18 mouse cellular contexts compared by ENCODE assay signal in genomic region chr4:142420427-142420826, GRCm38 (mm10).
A peak's percentile ranks its signal among the peaks of the same experiment; 100 is the strongest.
DNase-seq lines count a peak whose midpoint lies in the region; ATAC-seq and TF ChIP-seq lines count a peak whose summit lies in the region.
"Had no signal": no experiment of that assay in that cellular context is flagged by ENCODE, and none has a peak within 500 bp of the region (broad histone marks: within the 10 kb centered on the region; RNA-seq: fewer than 3 reads in every experiment).

No protein-coding gene starts in this region.

- no peak overlapping the region for H3K9ac ChIP-seq in forebrain, embryonic 14.5 days (ENCODE audit: low read length)
- no peak overlapping the region for H3K9ac ChIP-seq in forebrain, postnatal 0 days
- H3K9ac ChIP-seq in hindbrain, embryonic 14.5 days: no peak overlapping the region
- H3K9ac ChIP-seq in hindbrain, embryonic 11.5 days (ENCODE audit: low read depth, low read length): no peak overlapping the region
- H3K9ac ChIP-seq in midbrain, embryonic 15.5 days: no peak overlapping the region
- H3K9ac ChIP-seq: heart, embryonic 15.5 days; intestine, embryonic 15.5 days had no signal

- WGBS in forebrain, embryonic 14.5 days: 27% methylated on average over 7 of the region's 7 CpGs
- 26% methylated on average over 7 of the region's 7 CpGs for WGBS in forebrain, postnatal 0 days
- 41% methylated on average over 7 of the region's 7 CpGs for WGBS in hindbrain, embryonic 14.5 days
- WGBS in hindbrain, embryonic 11.5 days: 62% methylated on average over 7 of the region's 7 CpGs
- 47% methylated on average over 7 of the region's 7 CpGs for WGBS in midbrain, embryonic 15.5 days
- 75% methylated on average over 7 of the region's 7 CpGs for WGBS in midbrain, embryonic 10.5 days

- H3K36me3 ChIP-seq in forebrain, embryonic 14.5 days (ENCODE audit: control insufficient read depth, insufficient read depth, low read length): no peaks in the 10 kb centered on the region
- no peaks in the 10 kb centered on the region for H3K36me3 ChIP-seq in forebrain, postnatal 0 days (ENCODE audit: insufficient read depth)
- H3K36me3 ChIP-seq in hindbrain, embryonic 14.5 days (replicated peaks; ENCODE audit: control insufficient read depth, insufficient read depth): no peaks in the 10 kb centered on the region
- no peaks in the 10 kb centered on the region for H3K36me3 ChIP-seq in hindbrain, embryonic 11.5 days (ENCODE audit: control insufficient read depth, insufficient read depth, low read length)
- no peaks in the 10 kb centered on the region for H3K36me3 ChIP-seq in midbrain, embryonic 15.5 days (replicated peaks)
- H3K36me3 ChIP-seq in midbrain, embryonic 10.5 days: peaks cover 4% of the 10 kb centered on the region; the same call in 1 of the 2 replicates
- H3K36me3 ChIP-seq: embryonic facial prominence, embryonic 10.5 days; heart, embryonic 15.5 days; intestine, embryonic 15.5 days had no signal

- H3K4me3 ChIP-seq in forebrain, embryonic 14.5 days (ENCODE audit: low read depth, low read length): no peak overlapping the region
- no peak overlapping the region for H3K4me3 ChIP-seq in forebrain, postnatal 0 days (ENCODE audit: low read depth, low read length)
- H3K4me3 ChIP-seq in hindbrain, embryonic 14.5 days (replicated peaks; ENCODE audit: low read length): no peak overlapping the region
- H3K4me3 ChIP-seq in hindbrain, embryonic 11.5 days (ENCODE audit: low read depth, low read length): no peak overlapping the region
- H3K4me3 ChIP-seq in midbrain, embryonic 15.5 days: no peak overlapping the region
- H3K4me3 ChIP-seq in midbrain, embryonic 10.5 days: no peak overlapping the region
- H3K4me3 ChIP-seq: embryonic facial prominence, embryonic 10.5 days; heart, adult 2 months; heart, embryonic 15.5 days; intestine, embryonic 15.5 days had no signal

- H3K27ac ChIP-seq in forebrain, embryonic 14.5 days (ENCODE audit: low read depth, low read length): no peak overlapping the region
- H3K27ac ChIP-seq in forebrain, postnatal 0 days (ENCODE audit: low read depth, low read length): no peak overlapping the region
- H3K27ac ChIP-seq in hindbrain, embryonic 14.5 days: peak overlapping the region; percentile 59
- H3K27ac ChIP-seq in hindbrain, embryonic 11.5 days (ENCODE audit: low read depth, low read length): no peak overlapping the region
- H3K27ac ChIP-seq in midbrain, embryonic 15.5 days: peak overlapping the region; percentile 42; the same call in 1 of the 2 replicates
- H3K27ac ChIP-seq in midbrain, embryonic 10.5 days (replicated peaks): no peak overlapping the region
- H3K27ac ChIP-seq: embryonic facial prominence, embryonic 10.5 days; heart, adult 2 months; heart, embryonic 15.5 days; intestine, embryonic 15.5 days had no signal

- ATAC-seq in forebrain, embryonic 14.5 days: peak; percentile 40; the same call in 1 of the 2 replicates
- no peak for ATAC-seq in forebrain, postnatal 0 days
- ATAC-seq in hindbrain, embryonic 14.5 days (ENCODE audit: low FRiP score): no peak
- no peak for ATAC-seq in hindbrain, embryonic 11.5 days (ENCODE audit: low FRiP score)
- ATAC-seq in midbrain, embryonic 15.5 days (replicated peaks): no peak; the same call in 1 of the 2 replicates
- ATAC-seq: intestine, embryonic 15.5 days had no signal

- TF ChIP-seq CTCF in forebrain, postnatal 0 days (IDR thresholded peaks at IDR 0.05; ENCODE audit: low read depth): no peak
- TF ChIP-seq CTCF in brain, embryonic 14.5 days (IDR thresholded peaks at IDR 0.05; ENCODE audit: borderline replicate concordance, extremely low read depth, insufficient read depth, insufficient read length): no peak

- H3K4me2 ChIP-seq in forebrain, embryonic 14.5 days (ENCODE audit: low read length): no peak overlapping the region
- H3K4me2 ChIP-seq in forebrain, postnatal 0 days (ENCODE audit: low read depth): no peak overlapping the region
- H3K4me2 ChIP-seq in hindbrain, embryonic 14.5 days (replicated peaks): no peak overlapping the region
- H3K4me2 ChIP-seq in hindbrain, embryonic 11.5 days (replicated peaks; ENCODE audit: low read depth, low read length): no peak overlapping the region
- H3K4me2 ChIP-seq in midbrain, embryonic 15.5 days: no peak overlapping the region
- H3K4me2 ChIP-seq: heart, embryonic 11.5 days; heart, embryonic 15.5 days; intestine, embryonic 15.5 days had no signal

- no peaks in the 10 kb centered on the region for H3K27me3 ChIP-seq in forebrain, embryonic 14.5 days (replicated peaks; ENCODE audit: control insufficient read depth, insufficient read depth, low read length)
- H3K27me3 ChIP-seq in forebrain, postnatal 0 days (ENCODE audit: insufficient read depth, low read length): no peaks in the 10 kb centered on the region
- H3K27me3 ChIP-seq in hindbrain, embryonic 14.5 days (ENCODE audit: control insufficient read depth, insufficient read depth, low read length): no peaks in the 10 kb centered on the region
- no peaks in the 10 kb centered on the region for H3K27me3 ChIP-seq in hindbrain, embryonic 11.5 days (ENCODE audit: control insufficient read depth, insufficient read depth, low read length)
- H3K27me3 ChIP-seq in midbrain, embryonic 15.5 days (replicated peaks): no peaks in the 10 kb centered on the region
- no peaks in the 10 kb centered on the region for H3K27me3 ChIP-seq in midbrain, embryonic 10.5 days (ENCODE audit: low read depth, poor library complexity, severe bottlenecking)
- H3K27me3 ChIP-seq: intestine, embryonic 15.5 days had no signal

- no peak for TF ChIP-seq POLR2A in brain, embryonic 14.5 days (IDR thresholded peaks at IDR 0.05; ENCODE audit: borderline replicate concordance, extremely low read depth, insufficient read depth, insufficient read length, poor library complexity, severe bottlenecking)

- peaks cover 7% of the 10 kb centered on the region; the same call in 1 of the 2 replicates for H3K4me1 ChIP-seq in forebrain, embryonic 14.5 days (ENCODE audit: control insufficient read depth, insufficient read depth, low read length)
- no peaks in the 10 kb centered on the region for H3K4me1 ChIP-seq in forebrain, postnatal 0 days (ENCODE audit: insufficient read depth)
- peaks cover 16% of the 10 kb centered on the region for H3K4me1 ChIP-seq in hindbrain, embryonic 14.5 days (replicated peaks; ENCODE audit: control insufficient read depth, insufficient read depth, low read length)
- no peaks in the 10 kb centered on the region for H3K4me1 ChIP-seq in hindbrain, embryonic 11.5 days (replicated peaks; ENCODE audit: control insufficient read depth, insufficient read depth, low read length)
- H3K4me1 ChIP-seq in midbrain, embryonic 15.5 days: peaks cover 6% of the 10 kb centered on the region
- peaks cover 9% of the 10 kb centered on the region for H3K4me1 ChIP-seq in midbrain, embryonic 10.5 days
- H3K4me1 ChIP-seq: heart, embryonic 15.5 days; intestine, embryonic 15.5 days had no signal

- H3K9me3 ChIP-seq in forebrain, embryonic 14.5 days (replicated peaks; ENCODE audit: control insufficient read depth, low read length): no peaks in the 10 kb centered on the region
- no peaks in the 10 kb centered on the region for H3K9me3 ChIP-seq in forebrain, postnatal 0 days (ENCODE audit: low read length)
- no peaks in the 10 kb centered on the region for H3K9me3 ChIP-seq in hindbrain, embryonic 14.5 days (ENCODE audit: control insufficient read depth, low read length)
- H3K9me3 ChIP-seq in hindbrain, embryonic 11.5 days (ENCODE audit: control insufficient read depth, low read length): no peaks in the 10 kb centered on the region
- H3K9me3 ChIP-seq in midbrain, embryonic 15.5 days: no peaks in the 10 kb centered on the region
- H3K9me3 ChIP-seq in midbrain, embryonic 10.5 days (replicated peaks): no peaks in the 10 kb centered on the region
- H3K9me3 ChIP-seq: embryonic facial prominence, embryonic 10.5 days; heart, embryonic 15.5 days; intestine, embryonic 15.5 days had no signal

- peak; percentile 52 for DNase-seq in forebrain, embryonic 14.5 days (ENCODE audit: low spot score)
- no peak for DNase-seq in forebrain, postnatal 0 days
- no peak for DNase-seq in hindbrain, embryonic 14.5 days (ENCODE audit: low spot score)
- DNase-seq in hindbrain, embryonic 11.5 days (ENCODE audit: low spot score): no peak
- no peak for DNase-seq in midbrain, embryonic 10.5 days (ENCODE audit: low spot score)
- peak; percentile 65 for DNase-seq in brain, embryonic 14.5 days (ENCODE audit: low read depth)
- no peak for DNase-seq in thymus, postnatal 4 days
- DNase-seq: adrenal gland, postnatal 10 days; cerebellum, adult 18-20 months; cerebellum, adult 9-11 months; gastrocnemius, postnatal 14 days; heart, adult 2 months; kidney, adult 18-20 months had no signal

Comparison
In these comparisons a context has a peak if more than half of its experiments do, and no peak if none do; other contexts are left out.
1. DNase-seq: peak in forebrain, embryonic 14.5 days (single experiment) and brain, embryonic 14.5 days (single experiment); none in forebrain, postnatal 0 days (single experiment), hindbrain, embryonic 14.5 days (single experiment), hindbrain, embryonic 11.5 days (single experiment), midbrain, embryonic 10.5 days (single experiment) and thymus, postnatal 4 days (single experiment).
2. H3K27ac ChIP-seq: peak in hindbrain, embryonic 14.5 days (single experiment) and midbrain, embryonic 15.5 days (single experiment); none in forebrain, embryonic 14.5 days (single experiment), forebrain, postnatal 0 days (single experiment), hindbrain, embryonic 11.5 days (single experiment) and midbrain, embryonic 10.5 days (single experiment).